Mouse (Mus musculus) kidney, adult 2 months (tissue): ENCODE results near the gene Zfp526. TPM values are rescaled to one million over a fixed set of nuclear protein-coding genes. Genes with fewer than 3 reads are reported as not detected.

Experiments
- DNase-seq: peaks from one replicate; pipeline ENCODE4 v3.0.0; 2021
- H3K27ac ChIP-seq: fragments of 200-500 bp; 2 replicates; pipeline ENCODE4 v1.5.1; 2012; ENCODE audit warnings: low read depth, low read length, control low read depth, inconsistent platforms; ENCODE audit not compliant: insufficient read depth
- H3K27me3 ChIP-seq: fragments of 200-500 bp; replicated peaks from 2 replicates; pipeline ENCODE4 v1.6.1; 2012; ENCODE audit warnings: mild to moderate bottlenecking, moderate library complexity, low read length, inconsistent platforms; ENCODE audit not compliant: control insufficient read depth, insufficient read depth
- H3K36me3 ChIP-seq: fragments of 200-500 bp; 2 replicates; pipeline ENCODE4 v1.6.1; 2012; ENCODE audit warnings: mild to moderate bottlenecking, moderate library complexity, low read length, inconsistent platforms; ENCODE audit not compliant: control insufficient read depth, insufficient read depth
- H3K4me1 ChIP-seq: fragments of 200-500 bp; 2 replicates; pipeline ENCODE4 v1.6.1; 2011; ENCODE audit warnings: low read length; ENCODE audit not compliant: control insufficient read depth, insufficient read depth
- H3K4me3 ChIP-seq: fragments of 200-500 bp; 2 replicates; pipeline ENCODE4 v1.5.1; 2011; ENCODE audit warnings: mild to moderate bottlenecking, low read depth, low read length, control low read depth; ENCODE audit not compliant: insufficient read depth
- CTCF ChIP-seq: fragments of 200-500 bp; conservative IDR thresholded peaks from 2 replicates; pipeline ENCODE4 v1.5.1; 2011; ENCODE audit warnings: low read depth, mild to moderate bottlenecking, control low read depth, low read length, moderate library complexity, mixed read lengths; ENCODE audit not compliant: insufficient read depth, insufficient read length
- POLR2A ChIP-seq: fragments of 200-500 bp; IDR thresholded peaks from one replicate; pipeline ENCODE4 v1.6.1; 2011; ENCODE audit warnings: low read depth, low read length, control low read depth
- WGBS: fragments of 180-500 bp; shearing (Covaris S2); methylation state at CpG from one replicate; pipeline ENCODE4 v1.1.7; 2018; 5-methylcytosine and 5-hydroxymethylcytosine counted together
- polyA plus RNA-seq: library from polyadenylated mRNA; depleted of rRNA; stranded (reverse); fragments of >200 nt; gene quantifications from 2 replicates; pipeline ENCODE4 v1.2.3, GENCODE M21; 2012

The Zfp526 gene
- polyA plus RNA-seq, 1 experiment = 8.9 TPM

DNA sequence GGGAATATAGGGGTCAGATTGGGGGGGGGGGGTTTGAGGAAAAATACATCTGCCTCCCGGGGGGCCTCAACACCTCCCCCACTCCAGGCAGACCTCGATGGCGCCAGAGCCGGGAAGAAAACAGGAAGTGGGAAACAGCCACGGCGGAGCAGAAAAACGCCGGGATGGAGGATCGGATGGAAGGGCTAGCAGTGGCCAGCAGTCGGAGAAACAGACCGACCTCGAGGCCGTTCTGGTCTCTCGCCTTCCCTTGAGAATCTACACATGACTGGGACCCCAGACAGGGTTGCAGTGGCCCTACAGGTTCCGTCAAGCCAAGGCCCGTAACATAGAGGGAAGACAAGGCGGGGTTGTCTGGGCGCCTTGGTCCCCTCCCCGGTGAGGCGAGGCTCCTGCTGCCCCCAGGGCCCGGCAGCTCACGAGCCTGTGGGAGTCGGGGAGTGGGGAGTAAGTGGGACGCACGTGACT, 27.7 kb downstream of the Zfp526 start:
- H3K27me3 ChIP-seq = no peaks in the 10 kb centered on the region
- H3K36me3 ChIP-seq = peaks cover 2% of the 10 kb centered on the region; the same call in 1 of the 2 replicates
- H3K4me1 ChIP-seq = peaks cover 19% of the 10 kb centered on the region
- peak overlapping the region; percentile 89 for H3K27ac ChIP-seq
- TF ChIP-seq CTCF (no peak), POLR2A (no peak)
- WGBS = 0% methylated on average over 25 of the region's 25 CpGs
- DNase-seq = no peak
- H3K4me3 ChIP-seq = peak overlapping the region; percentile 100

DNA sequence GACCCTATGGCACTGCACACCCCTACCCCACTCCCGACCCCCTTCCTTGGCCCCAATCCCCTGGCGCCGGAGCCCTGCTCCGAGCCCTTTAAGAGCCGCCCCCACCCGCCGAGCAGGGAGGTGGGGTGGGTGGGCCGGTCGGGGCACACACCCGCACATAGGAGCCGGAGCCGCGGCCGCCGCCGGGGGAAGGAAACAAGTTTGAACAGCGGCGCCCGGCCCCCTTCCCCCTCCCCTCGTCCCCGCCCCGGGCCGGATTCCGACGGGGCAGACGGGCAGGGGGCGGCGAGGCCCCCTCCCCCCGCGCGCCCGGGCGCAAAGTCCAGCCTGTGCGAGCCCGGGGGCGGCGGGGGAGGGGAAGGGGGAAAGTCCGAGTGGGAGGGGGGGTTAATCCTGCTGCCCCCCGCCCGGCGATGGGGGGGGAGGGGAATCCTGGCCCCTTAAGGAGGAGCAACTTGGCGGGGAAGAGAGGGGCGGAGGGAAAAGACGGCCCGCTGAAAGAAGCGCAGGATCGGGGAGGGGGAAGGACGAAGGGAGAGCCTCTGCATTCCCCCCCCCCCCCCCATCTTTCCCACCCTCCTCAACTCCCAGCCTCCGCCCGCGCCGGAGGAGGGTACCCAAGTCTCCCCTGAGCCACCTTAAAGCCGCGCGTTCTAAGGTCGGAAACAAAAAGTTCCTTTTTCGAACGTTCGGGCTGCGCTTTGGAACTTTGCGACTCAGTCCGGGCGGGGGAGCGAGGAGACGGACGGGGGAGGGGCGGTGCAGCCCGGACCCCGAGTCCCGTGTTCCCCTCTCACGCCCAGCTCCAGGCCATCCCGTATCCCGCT, 28.3 kb downstream of the Zfp526 start:
- Histone ChIP-seq H3K4me1 (peaks cover 19% of the 10 kb centered on the region), H3K27me3 (no peaks in the 10 kb centered on the region), H3K27ac (peak overlapping the region; percentile 99), H3K4me3 (peak overlapping the region; percentile 100), H3K36me3 (peaks cover 2% of the 10 kb centered on the region; the same call in 1 of the 2 replicates)
- 1% methylated on average over 68 of the region's 73 CpGs for WGBS
- no peak for TF ChIP-seq POLR2A
- TF ChIP-seq CTCF = no peak
- DNase-seq = peak; percentile 88

DNA sequence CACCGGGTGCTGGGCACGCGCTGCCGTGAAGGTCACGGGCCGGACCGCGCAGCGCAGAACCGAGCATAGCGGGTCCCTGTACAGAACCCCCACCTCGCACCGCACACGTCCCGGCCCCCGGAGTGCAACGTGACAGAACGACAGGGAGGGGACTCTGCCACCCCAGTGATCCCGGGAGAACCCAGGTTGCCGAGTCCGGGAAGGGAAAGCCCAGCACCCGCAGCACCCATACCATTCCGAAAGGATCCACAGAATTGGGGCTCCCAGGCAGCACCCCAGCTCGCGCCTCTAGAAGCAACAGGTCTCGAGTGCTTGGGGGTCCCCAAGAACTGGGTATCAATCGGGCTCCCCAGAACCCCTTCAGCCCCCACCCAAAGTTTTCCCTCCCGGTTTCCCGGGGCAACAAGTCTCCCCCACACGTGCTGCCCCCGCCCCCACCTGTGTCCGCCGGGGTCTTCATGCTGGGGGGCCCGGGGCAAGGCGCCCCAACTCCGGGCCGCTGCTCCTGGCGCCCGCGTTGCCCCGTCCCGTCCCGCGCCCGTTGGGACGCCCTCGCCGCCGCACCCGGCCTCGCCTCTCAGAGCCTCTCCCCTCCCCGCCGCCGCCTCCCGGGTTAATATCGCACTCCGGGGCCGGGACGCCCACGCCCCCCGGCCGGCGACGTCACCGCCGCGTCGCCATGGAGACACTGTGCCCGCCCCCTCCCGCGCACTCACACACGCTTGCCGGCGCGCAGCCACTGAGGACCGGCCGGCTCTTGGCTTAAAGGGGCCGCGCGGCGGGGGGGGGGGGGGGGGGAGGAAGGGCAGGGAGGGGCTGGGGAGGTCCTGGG, 29.1 kb downstream of the Zfp526 start, which contains the start of gene Erf:
Erf (minus strand) TSS at position 621 of the 832 bp plus-strand sequence.
- DNase-seq = peak; percentile 97
- WGBS = 1% methylated on average over 73 of the region's 81 CpGs

DNA sequence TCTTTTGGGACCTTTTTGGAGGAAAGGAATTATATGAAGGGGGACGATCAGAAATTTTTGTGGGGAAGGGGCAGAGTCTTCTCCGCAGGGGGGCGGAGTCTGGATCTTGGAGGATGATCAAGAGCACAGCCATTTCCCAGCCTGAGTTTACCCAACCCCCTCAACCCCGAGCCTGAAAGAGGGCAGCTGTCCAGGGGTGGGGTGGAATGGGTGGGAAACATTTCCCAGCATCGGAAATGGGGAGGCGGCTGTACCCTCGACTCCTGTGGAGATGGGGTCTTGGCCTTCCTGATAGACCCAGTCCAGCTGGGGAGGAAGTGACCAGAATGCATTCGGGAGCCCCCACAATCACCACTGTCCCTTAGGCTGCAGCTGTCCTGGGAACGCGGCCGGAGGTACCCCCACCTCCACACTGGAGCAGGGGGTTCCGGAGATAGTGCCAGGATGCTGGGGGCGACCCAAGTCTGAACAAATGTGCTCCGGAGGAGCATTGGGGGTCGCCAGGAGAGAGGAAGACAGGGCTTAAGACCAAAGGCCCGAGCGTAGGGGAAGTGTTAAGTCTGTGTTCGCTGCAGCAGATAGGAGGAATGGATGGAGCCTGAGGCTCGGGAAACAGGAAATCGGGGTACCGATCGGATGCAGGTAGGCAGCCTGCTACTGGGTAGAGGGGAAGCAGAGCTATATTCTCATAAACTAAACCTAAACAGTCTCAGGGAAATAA, 30.0 kb downstream of the Zfp526 start:
- Histone ChIP-seq H3K27me3 (no peaks in the 10 kb centered on the region), H3K4me1 (peaks cover 19% of the 10 kb centered on the region), H3K27ac (peak overlapping the region; percentile 68), H3K36me3 (no peaks in the 10 kb centered on the region), H3K4me3 (peak overlapping the region; percentile 33)
- TF ChIP-seq CTCF (no peak), POLR2A (no peak)
- DNase-seq = peak; percentile 74
- WGBS = 7% methylated on average over 22 of the region's 22 CpGs

More for the DNA sequence above, 29.1 kb downstream of the Zfp526 start, which contains the start of gene Erf:
- Histone ChIP-seq H3K4me1 (peaks cover 19% of the 10 kb centered on the region), H3K4me3 (peak within 1 kb of the TSS; percentile 100), H3K36me3 (no peaks in the 10 kb centered on the region), H3K27me3 (no peaks in the 10 kb centered on the region), H3K27ac (peak within 1 kb of the TSS; percentile 99)
- peak; percentile 81 for TF ChIP-seq POLR2A
- no peak for TF ChIP-seq CTCF

DNA sequence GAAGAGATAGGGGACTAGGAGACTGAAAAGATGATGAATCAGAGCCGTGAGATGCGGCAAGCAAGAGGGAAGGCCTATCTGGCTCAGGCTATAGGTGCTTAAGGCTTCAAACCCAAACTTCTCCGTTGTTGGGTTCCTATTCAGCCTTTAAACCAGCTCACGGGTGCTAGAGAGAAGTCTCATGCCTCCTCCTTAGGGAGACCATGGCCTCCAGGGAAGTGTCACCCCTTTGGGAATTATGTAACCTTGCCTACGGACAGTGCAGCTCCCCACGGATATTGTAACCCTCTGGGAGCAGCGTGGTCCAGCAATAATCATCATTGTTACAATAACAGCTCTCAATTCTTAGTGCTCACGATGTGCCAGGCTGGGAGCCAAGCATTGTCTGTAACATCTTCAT, 30.6 kb downstream of the Zfp526 start:
- Histone ChIP-seq H3K27me3 (no peaks in the 10 kb centered on the region), H3K27ac (peak overlapping the region; percentile 68), H3K4me1 (peaks cover 15% of the 10 kb centered on the region), H3K4me3 (peak overlapping the region; percentile 33; the same call in 1 of the 2 replicates), H3K36me3 (no peaks in the 10 kb centered on the region)
- TF ChIP-seq POLR2A = no peak
- TF ChIP-seq CTCF = no peak
- no peak for DNase-seq
- WGBS = 50% methylated on average over 8 of the region's 8 CpGs

DNA sequence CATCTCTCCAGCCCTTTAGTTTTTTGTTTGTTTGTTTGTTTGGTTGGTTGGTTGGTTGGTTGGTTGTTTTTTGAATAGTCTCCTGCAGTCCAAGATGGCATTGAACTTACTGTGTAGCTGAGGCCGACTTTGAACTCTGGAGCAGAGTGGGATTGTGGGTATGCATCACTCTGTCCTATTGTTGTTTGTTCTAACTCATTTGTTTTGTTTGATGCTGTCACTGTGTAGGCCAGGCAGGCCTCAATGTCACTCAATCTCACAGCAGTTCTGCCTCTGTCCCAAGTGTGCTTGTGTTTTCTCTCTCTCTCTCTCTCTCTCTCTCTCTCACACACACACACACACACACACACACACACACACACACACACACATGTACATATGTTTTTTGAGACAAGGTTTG, 40.7 kb downstream of the Zfp526 start:
- no peak for DNase-seq
- Histone ChIP-seq H3K4me3 (no peak overlapping the region), H3K4me1 (no peaks in the 10 kb centered on the region), H3K27ac (no peak overlapping the region), H3K36me3 (no peaks in the 10 kb centered on the region), H3K27me3 (no peaks in the 10 kb centered on the region)
- 75% methylated on average over 1 of the region's 1 CpGs for WGBS
- TF ChIP-seq POLR2A (no peak), CTCF (no peak)
